Mouse (Mus musculus) lung, embryonic 14.5 days (tissue): Measurements from ENCODE around the gene 2810021J22Rik. TPM values are rescaled to one million over a fixed set of nuclear protein-coding genes. Genes with fewer than 3 reads are reported as not detected.

Experiments
- ATAC-seq: fragments of 200-750 bp; cut with Nextera tagmentation; 2 replicates; pipeline ENCODE4 v1.8.0; 2017; ENCODE audit warnings: mild to moderate bottlenecking, moderate TSS enrichment, moderate library complexity; ENCODE audit not compliant: insufficient read depth
- DNase-seq: peaks from one replicate; pipeline ENCODE4 v3.0.0-alpha.2; 2015
- H3K27ac ChIP-seq: fragments of 300-500 bp; sonication (generic); 2 replicates; pipeline ENCODE4 v1.5.1; 2014; ENCODE audit warnings: low read depth, mild to moderate bottlenecking, moderate library complexity
- H3K27me3 ChIP-seq: fragments of 300-500 bp; sonication (generic); 2 replicates; pipeline ENCODE4 v1.6.1; 2014; ENCODE audit warnings: low read length, control low read depth; ENCODE audit not compliant: insufficient read depth
- H3K36me3 ChIP-seq: fragments of 300-500 bp; sonication (generic); 2 replicates; pipeline ENCODE4 v1.6.1; 2014; ENCODE audit warnings: control low read depth; ENCODE audit not compliant: insufficient read depth
- H3K4me1 ChIP-seq: fragments of 300-500 bp; sonication (generic); 2 replicates; pipeline ENCODE4 v1.6.1; 2014; ENCODE audit warnings: antibody characterized with exemption, control low read depth; ENCODE audit not compliant: insufficient read depth
- H3K4me2 ChIP-seq: fragments of 300-500 bp; sonication (generic); 2 replicates; pipeline ENCODE4 v1.6.1; 2014; ENCODE audit warnings: mild to moderate bottlenecking
- H3K4me3 ChIP-seq: fragments of 300-500 bp; sonication (generic); 2 replicates; pipeline ENCODE4 v1.5.1; 2014; ENCODE audit warnings: low read depth, low read length
- H3K9ac ChIP-seq: fragments of 300-500 bp; sonication (generic); 2 replicates; pipeline ENCODE4 v1.6.1; 2014
- H3K9me3 ChIP-seq: fragments of 300-500 bp; sonication (generic); 2 replicates; pipeline ENCODE4 v1.6.1; 2016; ENCODE audit warnings: low read depth, low read length, control low read depth
- CTCF ChIP-seq: IDR thresholded peaks from 2 replicates; pipeline ENCODE4 v1.5.1; 2016; ENCODE audit warnings: antibody characterized with exemption, low read depth
- WGBS: fragments of 180-500 bp; shearing (Covaris S2); extraction: QIAGEN DNeasy Blood & Tissue Kit; methylation state at CpG from one replicate; pipeline ENCODE4 v1.1.7; 2014; 5-methylcytosine and 5-hydroxymethylcytosine counted together
- polyA plus RNA-seq: library from polyadenylated mRNA; unstranded; fragments of >200 nt; fragmentation: Nextera tagmentation; extraction: Ambion mirVana; gene quantifications from 2 replicates; pipeline ENCODE4 v1.2.1, GENCODE M21; 2014

2810021J22Rik gene
- polyA plus RNA-seq, 1 experiment from 2014 or later = 9.2 TPM

DNA sequence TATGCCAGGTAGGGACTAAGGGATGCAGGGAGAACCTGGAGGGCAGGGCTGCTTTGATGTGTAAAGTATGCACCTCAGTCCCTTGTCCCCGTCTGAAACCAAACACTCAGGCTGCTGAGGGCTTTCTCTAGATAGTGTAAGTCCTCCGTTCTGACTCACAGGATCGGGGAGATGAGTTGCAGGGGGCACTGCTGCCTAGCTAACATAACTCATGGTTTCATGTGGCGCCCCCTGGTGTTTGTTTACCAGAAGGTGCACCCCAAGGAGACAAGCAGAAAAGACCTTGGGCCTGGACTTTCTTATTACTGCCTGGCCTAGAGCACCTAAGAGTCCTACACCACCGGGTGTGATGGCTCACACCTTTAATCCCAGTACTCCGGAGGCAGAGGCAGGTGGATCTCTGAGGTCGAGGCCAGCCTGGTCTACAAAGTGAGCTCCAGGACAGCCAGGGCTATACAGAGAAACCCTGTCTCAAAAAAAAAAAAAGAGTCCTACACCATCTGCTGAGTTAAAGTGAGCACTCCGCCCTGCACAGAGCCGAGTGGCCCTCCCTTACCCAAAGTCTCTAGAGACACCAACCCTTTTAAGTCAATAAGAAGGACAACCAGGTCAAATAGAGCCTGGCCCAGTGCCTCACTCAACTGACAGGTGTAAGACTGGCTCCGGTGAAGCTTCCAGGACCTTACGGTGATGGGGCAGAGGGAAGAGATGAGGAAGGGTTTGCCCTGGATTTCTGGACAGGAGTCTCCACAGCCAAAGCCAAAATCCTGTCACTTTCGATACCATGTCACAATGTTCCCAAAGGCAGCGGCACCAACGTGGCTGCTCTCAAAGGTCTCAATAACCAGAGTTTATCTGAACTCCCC is 50.1 kb downstream of the 2810021J22Rik start:
- peak; percentile 63 for TF ChIP-seq CTCF
- H3K9ac ChIP-seq = no peak overlapping the region
- H3K27ac ChIP-seq = no peak overlapping the region
- DNase-seq (peak; percentile 68), ATAC-seq (peak; percentile 47; the same call in 1 of the 2 replicates)
- no peaks in the 10 kb centered on the region for H3K36me3 ChIP-seq
- H3K4me2 ChIP-seq = no peak overlapping the region
- no peak overlapping the region for H3K4me3 ChIP-seq
- WGBS = 47% methylated on average over 14 of the region's 14 CpGs
- H3K4me1 ChIP-seq = no peaks in the 10 kb centered on the region
- H3K9me3 ChIP-seq = no peaks in the 10 kb centered on the region
- no peaks in the 10 kb centered on the region for H3K27me3 ChIP-seq

DNA sequence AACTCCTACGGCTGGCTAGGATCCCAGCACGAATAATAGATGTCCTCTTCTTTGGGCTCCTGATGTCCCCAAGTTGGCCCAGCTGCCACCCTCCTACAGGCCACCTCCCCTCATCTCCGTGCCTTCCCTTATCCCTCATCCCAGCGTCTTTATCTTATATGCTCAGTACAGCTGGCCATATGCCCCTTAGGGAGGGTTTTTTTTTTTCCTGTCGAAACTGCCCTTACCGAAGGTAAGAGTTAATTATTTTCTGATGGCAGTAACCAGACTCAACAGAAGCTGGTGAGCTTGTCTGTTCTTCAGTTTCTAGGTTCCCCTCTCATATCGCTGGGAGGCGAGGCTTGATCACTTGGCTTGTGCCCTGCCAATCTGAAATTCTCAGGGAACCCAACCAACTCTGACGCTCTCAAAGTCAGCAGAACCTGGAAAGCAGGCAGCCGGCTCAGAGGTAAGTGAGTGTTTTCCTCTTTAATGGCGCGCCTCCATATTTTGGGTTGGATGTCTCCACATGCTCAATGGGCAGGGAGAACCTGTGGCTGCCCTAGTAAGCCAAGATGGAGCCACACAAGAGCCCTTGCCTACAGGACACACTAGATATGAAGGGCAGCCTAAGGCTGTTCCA is 50.8 kb downstream of the 2810021J22Rik start, which contains the start of gene Btnl10:
Btnl10 (plus strand) TSS at position 164 of the 622 bp plus-strand sequence.
- ATAC-seq = no peak
- Histone ChIP-seq H3K9ac (peak within 1 kb of the TSS; percentile 29; the same call in 1 of the 2 replicates), H3K36me3 (no peaks in the 10 kb centered on the region), H3K4me3 (peak within 1 kb of the TSS; percentile 8; the same call in 1 of the 2 replicates), H3K4me1 (no peaks in the 10 kb centered on the region), H3K9me3 (no peaks in the 10 kb centered on the region), H3K27me3 (no peaks in the 10 kb centered on the region), H3K4me2 (no peak within 1 kb of the TSS; the same call in 1 of the 2 replicates), H3K27ac (no peak within 1 kb of the TSS)
- 76% methylated on average over 12 of the region's 12 CpGs for WGBS
- no peak for TF ChIP-seq CTCF
- DNase-seq = no peak

DNA sequence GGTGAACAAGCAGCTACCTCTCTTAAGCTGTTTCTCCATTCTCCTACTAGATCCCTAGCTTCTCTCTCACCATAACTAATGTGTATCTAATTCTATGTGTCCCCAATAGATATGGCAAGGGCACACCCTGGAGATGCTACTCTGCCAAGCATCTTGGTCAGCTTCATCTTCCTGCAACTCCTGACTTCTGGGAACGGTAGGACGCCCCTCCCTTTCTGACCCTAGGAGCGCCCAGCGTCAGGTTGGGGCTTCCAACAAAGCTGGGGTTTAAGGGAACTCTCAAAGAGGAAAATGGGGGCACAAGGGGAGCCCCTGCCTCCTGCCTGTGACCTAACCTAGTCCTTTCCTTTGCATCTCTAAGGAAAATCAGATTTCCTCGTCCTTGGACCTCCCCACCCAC is 51.7 kb downstream of the 2810021J22Rik start:
- DNase-seq (no peak), ATAC-seq (no peak)
- TF ChIP-seq CTCF = no peak
- H3K4me3 ChIP-seq = peak overlapping the region; percentile 8; the same call in 1 of the 2 replicates
- no peaks in the 10 kb centered on the region for H3K27me3 ChIP-seq
- WGBS = 68% methylated on average over 5 of the region's 5 CpGs
- no peak overlapping the region for H3K9ac ChIP-seq
- no peak overlapping the region for H3K4me2 ChIP-seq
- no peaks in the 10 kb centered on the region for H3K4me1 ChIP-seq
- no peaks in the 10 kb centered on the region for H3K36me3 ChIP-seq
- no peak overlapping the region for H3K27ac ChIP-seq
- no peaks in the 10 kb centered on the region for H3K9me3 ChIP-seq

DNA sequence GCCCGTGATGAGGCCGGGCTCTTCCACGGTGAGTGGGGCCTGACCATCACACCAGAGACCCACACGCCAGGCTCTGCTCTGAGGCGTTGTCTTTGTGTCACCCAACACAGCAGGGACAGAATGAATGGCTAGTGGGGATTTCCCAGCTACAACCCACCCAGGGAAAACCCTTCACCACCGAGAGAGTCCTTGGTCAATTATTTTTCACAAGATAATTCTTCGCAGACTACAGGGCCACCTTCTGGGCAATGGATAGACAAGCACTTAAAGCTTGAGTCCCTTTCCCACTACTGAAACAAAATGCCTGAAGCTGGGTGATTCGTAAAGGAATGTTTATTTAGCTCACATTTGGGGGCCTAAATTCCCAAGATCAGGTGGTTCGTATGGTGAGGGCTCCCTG is 55.4 kb downstream of the 2810021J22Rik start:
- Histone ChIP-seq H3K9me3 (no peaks in the 10 kb centered on the region), H3K4me2 (no peak overlapping the region), H3K4me3 (no peak overlapping the region), H3K27ac (no peak overlapping the region), H3K36me3 (no peaks in the 10 kb centered on the region), H3K27me3 (no peaks in the 10 kb centered on the region), H3K9ac (no peak overlapping the region), H3K4me1 (no peaks in the 10 kb centered on the region)
- ATAC-seq (no peak), DNase-seq (no peak)
- TF ChIP-seq CTCF = no peak
- WGBS = 75% methylated on average over 9 of the region's 9 CpGs

- H3K27me3 ChIP-seq = no peaks in the 10 kb centered on the region
- no peak for TF ChIP-seq CTCF
- no peak overlapping the region for H3K4me3 ChIP-seq
- no peak for DNase-seq
- H3K9ac ChIP-seq = no peak overlapping the region
- H3K9me3 ChIP-seq = no peaks in the 10 kb centered on the region
- no peak overlapping the region for H3K27ac ChIP-seq
- no peak overlapping the region for H3K4me2 ChIP-seq
- H3K36me3 ChIP-seq = peaks cover 6% of the 10 kb centered on the region
- WGBS = 51% methylated on average over 3 of the region's 3 CpGs
- no peaks in the 10 kb centered on the region for H3K4me1 ChIP-seq
- ATAC-seq = no peak
Observed at GRCm38 (mm10) chr11:58926651-58927050, 59.6 kb downstream of the 2810021J22Rik start.

DNA sequence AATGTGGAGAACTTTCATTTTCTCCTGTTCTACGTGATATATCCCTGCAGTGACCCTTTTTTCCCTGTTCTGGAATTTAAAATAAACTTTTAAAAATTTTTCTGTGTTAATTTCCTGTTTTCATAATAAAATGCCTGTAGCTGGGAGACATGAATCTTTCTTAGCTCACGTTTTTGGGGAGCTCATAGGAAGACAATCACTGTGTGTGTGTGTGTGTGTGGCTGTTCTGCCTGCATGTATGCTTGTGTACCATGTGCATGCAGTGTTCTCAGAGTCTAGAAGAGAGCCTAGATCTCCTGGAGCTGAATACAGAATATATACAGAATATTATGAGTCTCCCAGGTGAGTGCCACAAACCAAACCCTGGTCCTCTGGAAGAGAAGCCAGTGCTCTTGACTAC is 60.0 kb downstream of the 2810021J22Rik start:
- no peaks in the 10 kb centered on the region for H3K27me3 ChIP-seq
- ATAC-seq = no peak
- H3K9ac ChIP-seq = no peak overlapping the region
- no peaks in the 10 kb centered on the region for H3K9me3 ChIP-seq
- TF ChIP-seq CTCF = no peak
- no peak overlapping the region for H3K4me2 ChIP-seq
- H3K4me1 ChIP-seq = no peaks in the 10 kb centered on the region
- H3K27ac ChIP-seq = no peak overlapping the region
- DNase-seq = no peak
- peaks cover 10% of the 10 kb centered on the region for H3K36me3 ChIP-seq
- WGBS = 51% methylated on average over 2 of the region's 2 CpGs
- H3K4me3 ChIP-seq = no peak overlapping the region
